Mouse (Mus musculus): ENCODE data around the gene Hpd. TPM values are rescaled to one million over a fixed set of nuclear protein-coding genes. Genes with fewer than 3 reads are reported as not detected.

Gene Hpd
- polyA plus RNA-seq, 1 experiment from 2014 or later, result not detected

- Histone ChIP-seq H3K4me3 (no peak overlapping the region), H3K4me1 (0 out of 2 replicates have a peak, but pooled peaks cover 3% of the 10 kb centered on the region), H3K36me3 (replicated peaks) (no peaks in the 10 kb centered on the region), H3K9me3 (no peaks in the 10 kb centered on the region), H3K27me3 (replicated peaks; ENCODE audit: low read depth, poor library complexity, severe bottlenecking) (no peaks in the 10 kb centered on the region), H3K27ac (replicated peaks) (no peak overlapping the region)
- no peak for DNase-seq (ENCODE audit: low spot score)
- WGBS, result 92% methylated on average over 5 of the region's 5 CpGs
These were observed 3.7 kb downstream of the Hpd start for GRCm38 (mm10) chr5:123178792-123179191.

- H3K27me3 ChIP-seq (replicated peaks; ENCODE audit: low read depth, poor library complexity, severe bottlenecking), result no peaks in the 10 kb centered on the region
- H3K36me3 ChIP-seq (replicated peaks), result peaks cover 12% of the 10 kb centered on the region
- peaks cover 29% of the 10 kb centered on the region for H3K4me1 ChIP-seq
- DNase-seq (ENCODE audit: low spot score), result peak; percentile 92
- H3K4me3 ChIP-seq, result peak overlapping the region; percentile 51
- 13% methylated on average over 22 of the region's 22 CpGs for WGBS
- H3K27ac ChIP-seq (replicated peaks), result peak overlapping the region; percentile 45
- H3K9me3 ChIP-seq, result no peaks in the 10 kb centered on the region
These were observed 10.7 kb downstream of the Hpd start for GRCm38 (mm10) chr5:123171646-123172350.

GRCm38 (mm10) chr5:123170365-123170764, 12.2 kb downstream of the Hpd start:
- Histone ChIP-seq H3K27me3 (replicated peaks; ENCODE audit: low read depth, poor library complexity, severe bottlenecking) (no peaks in the 10 kb centered on the region), H3K4me3 (no peak overlapping the region), H3K27ac (replicated peaks) (no peak overlapping the region), H3K9me3 (no peaks in the 10 kb centered on the region), H3K36me3 (replicated peaks) (peaks cover 26% of the 10 kb centered on the region), H3K4me1 (peaks cover 29% of the 10 kb centered on the region)
- DNase-seq (ENCODE audit: low spot score), result no peak
- WGBS, result 73% methylated on average over 9 of the region's 9 CpGs

GRCm38 (mm10) chr5:123169284-123169683, 13.2 kb downstream of the Hpd start, which contains the start of gene Psmd9:
TSS of gene Psmd9 (plus strand) at chr5:123169413.
- WGBS, result 83% methylated on average over 5 of the region's 5 CpGs
- Histone ChIP-seq H3K36me3 (replicated peaks) (peaks cover 32% of the 10 kb centered on the region), H3K4me1 (peaks cover 29% of the 10 kb centered on the region), H3K27ac (replicated peaks) (no peak within 1 kb of the TSS), H3K4me3 (no peak within 1 kb of the TSS), H3K27me3 (replicated peaks; ENCODE audit: low read depth, poor library complexity, severe bottlenecking) (no peaks in the 10 kb centered on the region), H3K9me3 (no peaks in the 10 kb centered on the region)
- DNase-seq (ENCODE audit: low spot score), result no peak

- Histone ChIP-seq H3K36me3 (replicated peaks) (peaks cover 49% of the 10 kb centered on the region), H3K4me1 (peaks cover 24% of the 10 kb centered on the region), H3K27ac (replicated peaks) (no peak overlapping the region), H3K4me3 (no peak overlapping the region), H3K27me3 (replicated peaks; ENCODE audit: low read depth, poor library complexity, severe bottlenecking) (no peaks in the 10 kb centered on the region), H3K9me3 (no peaks in the 10 kb centered on the region)
- WGBS, result 80% methylated on average over 5 of the region's 5 CpGs
- DNase-seq (ENCODE audit: low spot score), result no peak
These were observed 14.9 kb downstream of the Hpd start for GRCm38 (mm10) chr5:123167591-123167990.

- peaks cover 61% of the 10 kb centered on the region for H3K36me3 ChIP-seq (replicated peaks)
- 92% methylated on average over 10 of the region's 10 CpGs for WGBS
- H3K4me1 ChIP-seq, result peaks cover 12% of the 10 kb centered on the region
- no peak overlapping the region for H3K27ac ChIP-seq (replicated peaks)
- no peaks in the 10 kb centered on the region for H3K9me3 ChIP-seq
- DNase-seq (ENCODE audit: low spot score), result no peak
- H3K27me3 ChIP-seq (replicated peaks; ENCODE audit: low read depth, poor library complexity, severe bottlenecking), result no peaks in the 10 kb centered on the region
- H3K4me3 ChIP-seq, result no peak overlapping the region
These were observed 16.1 kb downstream of the Hpd start for GRCm38 (mm10) chr5:123166437-123166836.

GRCm38 (mm10) chr5:123162942-123163341, 19.6 kb downstream of the Hpd start:
- H3K27ac ChIP-seq (replicated peaks), result no peak overlapping the region
- DNase-seq (ENCODE audit: low spot score), result peak; percentile 27
- H3K4me3 ChIP-seq, result no peak overlapping the region
- peaks cover 94% of the 10 kb centered on the region for H3K36me3 ChIP-seq (replicated peaks)
- H3K27me3 ChIP-seq (replicated peaks; ENCODE audit: low read depth, poor library complexity, severe bottlenecking), result no peaks in the 10 kb centered on the region
- no peaks in the 10 kb centered on the region for H3K9me3 ChIP-seq
- H3K4me1 ChIP-seq, result no peaks in the 10 kb centered on the region
- 81% methylated on average over 9 of the region's 9 CpGs for WGBS

- Histone ChIP-seq H3K4me1 (no peaks in the 10 kb centered on the region), H3K27ac (replicated peaks) (no peak overlapping the region), H3K27me3 (replicated peaks; ENCODE audit: low read depth, poor library complexity, severe bottlenecking) (no peaks in the 10 kb centered on the region), H3K36me3 (replicated peaks) (peaks cover 93% of the 10 kb centered on the region), H3K4me3 (no peak overlapping the region), H3K9me3 (no peaks in the 10 kb centered on the region)
- DNase-seq (ENCODE audit: low spot score), result no peak
- WGBS, result 92% methylated on average over 15 of the region's 15 CpGs
These were observed 22.2 kb downstream of the Hpd start for GRCm38 (mm10) chr5:123160341-123160740.

- WGBS, result 92% methylated on average over 15 of the region's 15 CpGs
- Histone ChIP-seq H3K9me3 (no peaks in the 10 kb centered on the region), H3K27me3 (replicated peaks; ENCODE audit: low read depth, poor library complexity, severe bottlenecking) (no peaks in the 10 kb centered on the region), H3K27ac (replicated peaks) (no peak overlapping the region), H3K36me3 (replicated peaks) (peaks cover 98% of the 10 kb centered on the region), H3K4me3 (no peak overlapping the region), H3K4me1 (no peaks in the 10 kb centered on the region)
- no peak for DNase-seq (ENCODE audit: low spot score)
These were observed 22.7 kb downstream of the Hpd start for GRCm38 (mm10) chr5:123159866-123160265.

- H3K27ac ChIP-seq (replicated peaks), result no peak overlapping the region
- H3K9me3 ChIP-seq, result no peaks in the 10 kb centered on the region
- H3K4me1 ChIP-seq, result no peaks in the 10 kb centered on the region
- no peaks in the 10 kb centered on the region for H3K27me3 ChIP-seq (replicated peaks; ENCODE audit: low read depth, poor library complexity, severe bottlenecking)
- H3K36me3 ChIP-seq (replicated peaks), result peaks cover 98% of the 10 kb centered on the region
- no peak overlapping the region for H3K4me3 ChIP-seq
- WGBS, result 91% methylated on average over 4 of the region's 4 CpGs
- DNase-seq (ENCODE audit: low spot score), result no peak
These were observed 23.1 kb downstream of the Hpd start for GRCm38 (mm10) chr5:123159446-123159845.

- Histone ChIP-seq H3K9me3 (no peaks in the 10 kb centered on the region), H3K27ac (replicated peaks) (no peak overlapping the region), H3K4me1 (no peaks in the 10 kb centered on the region), H3K36me3 (replicated peaks) (peaks cover 98% of the 10 kb centered on the region), H3K27me3 (replicated peaks; ENCODE audit: low read depth, poor library complexity, severe bottlenecking) (no peaks in the 10 kb centered on the region), H3K4me3 (no peak overlapping the region)
- 89% methylated on average over 4 of the region's 4 CpGs for WGBS
- no peak for DNase-seq (ENCODE audit: low spot score)
These were observed 24.6 kb downstream of the Hpd start for GRCm38 (mm10) chr5:123157972-123158371.

- H3K4me3 ChIP-seq, result no peak overlapping the region
- no peaks in the 10 kb centered on the region for H3K9me3 ChIP-seq
- WGBS, result 90% methylated on average over 12 of the region's 12 CpGs
- no peaks in the 10 kb centered on the region for H3K27me3 ChIP-seq (replicated peaks; ENCODE audit: low read depth, poor library complexity, severe bottlenecking)
- peaks cover 98% of the 10 kb centered on the region for H3K36me3 ChIP-seq (replicated peaks)
- no peak for DNase-seq (ENCODE audit: low spot score)
- no peak overlapping the region for H3K27ac ChIP-seq (replicated peaks)
- peaks cover 4% of the 10 kb centered on the region for H3K4me1 ChIP-seq
These were observed 25.8 kb downstream of the Hpd start for GRCm38 (mm10) chr5:123156763-123157162.

GRCm38 (mm10) chr5:123155425-123155824, 27.1 kb downstream of the Hpd start:
- peaks cover 98% of the 10 kb centered on the region for H3K36me3 ChIP-seq (replicated peaks)
- WGBS, result 55% methylated on average over 7 of the region's 7 CpGs
- H3K27ac ChIP-seq (replicated peaks), result no peak overlapping the region
- DNase-seq (ENCODE audit: low spot score), result peak; percentile 69
- H3K4me1 ChIP-seq, result peaks cover 17% of the 10 kb centered on the region
- H3K9me3 ChIP-seq, result no peaks in the 10 kb centered on the region
- no peaks in the 10 kb centered on the region for H3K27me3 ChIP-seq (replicated peaks; ENCODE audit: low read depth, poor library complexity, severe bottlenecking)
- H3K4me3 ChIP-seq, result no peak overlapping the region

All from embryonic facial prominence, embryonic 10.5 days (tissue).